Mouse (Mus musculus) midbrain, embryonic 11.5 days (tissue): Measurements from ENCODE around the gene Gm11559. TPM values are rescaled to one million over a fixed set of nuclear protein-coding genes. Genes with fewer than 3 reads are reported as not detected.
"Not testable (repeated sequence)": the region's sequence is repeated elsewhere in the genome, so short reads cannot be mapped to it uniquely, and the experiment has no call there.

Experiments used
- ATAC-seq: fragments of 200-750 bp; cut with Nextera tagmentation; 2 replicates; pipeline ENCODE4 v1.8.0; 2017; ENCODE audit warnings: moderate TSS enrichment, moderate library complexity; ENCODE audit not compliant: low FRiP score
- DNase-seq: peaks from one replicate; pipeline ENCODE4 v3.0.0; 2015; ENCODE audit warnings: low spot score; ENCODE audit errors: missing footprints
- H3K27ac ChIP-seq: fragments of 300-500 bp; sonication (generic); 2 replicates; pipeline ENCODE4 v1.5.1; 2014; ENCODE audit warnings: low read depth, low read length
- H3K27me3 ChIP-seq: fragments of 300-500 bp; sonication (generic); 2 replicates; pipeline ENCODE4 v1.6.1; 2014; ENCODE audit warnings: mild to moderate bottlenecking, low read length, moderate library complexity, mixed read lengths; ENCODE audit not compliant: control insufficient read depth, insufficient read depth
- H3K36me3 ChIP-seq: fragments of 300-500 bp; sonication (generic); 2 replicates; pipeline ENCODE4 v1.6.1; 2014; ENCODE audit warnings: mild to moderate bottlenecking, low read length, moderate library complexity, mixed read lengths; ENCODE audit not compliant: control insufficient read depth, insufficient read depth
- H3K4me1 ChIP-seq: fragments of 300-500 bp; sonication (generic); 2 replicates; pipeline ENCODE4 v1.6.1; 2014; ENCODE audit warnings: low read length; ENCODE audit not compliant: control insufficient read depth, insufficient read depth
- H3K4me2 ChIP-seq: fragments of 300-500 bp; sonication (generic); 2 replicates; pipeline ENCODE4 v1.6.1; 2014; ENCODE audit warnings: mild to moderate bottlenecking, moderate library complexity
- H3K4me3 ChIP-seq: fragments of 300-500 bp; sonication (generic); 2 replicates; pipeline ENCODE4 v1.5.1; 2014; ENCODE audit warnings: low read depth, low read length
- H3K9ac ChIP-seq: fragments of 300-500 bp; sonication (generic); 2 replicates; pipeline ENCODE4 v1.6.1; 2014; ENCODE audit warnings: low read length
- H3K9me3 ChIP-seq: fragments of 300-500 bp; sonication (generic); 2 replicates; pipeline ENCODE4 v1.6.1; 2016; ENCODE audit warnings: low read length; ENCODE audit not compliant: control insufficient read depth
- WGBS: fragments of 180-500 bp; shearing (Covaris S2); extraction: QIAGEN DNeasy Blood & Tissue Kit; methylation state at CpG from one replicate; pipeline ENCODE4 v1.1.7; 2014; 5-methylcytosine and 5-hydroxymethylcytosine counted together
- polyA plus RNA-seq: library from polyadenylated mRNA; unstranded; fragments of >200 nt; fragmentation: Nextera tagmentation; extraction: Ambion mirVana; gene quantifications from 2 replicates; pipeline ENCODE4 v1.2.1, GENCODE M21; 2014

Gm11559 gene
- polyA plus RNA-seq: not detected in 2 replicates

GRCm38 (mm10) chr11:99864176-99864575 is at the start of gene Gm11559:
Gene Gm11559, plus strand, starts transcription at chr11:99864476.
- not testable (repeated sequence) for H3K9ac ChIP-seq, H3K4me1 ChIP-seq, H3K4me2 ChIP-seq, ATAC-seq, H3K9me3 ChIP-seq, H3K27me3 ChIP-seq, DNase-seq, H3K36me3 ChIP-seq, H3K4me3 ChIP-seq, H3K27ac ChIP-seq
- 73% methylated on average over 1 of the region's 1 CpGs for WGBS

- H3K27me3 ChIP-seq, H3K4me1 ChIP-seq, DNase-seq, H3K9ac ChIP-seq, H3K27ac ChIP-seq, H3K36me3 ChIP-seq, H3K4me2 ChIP-seq, H3K4me3 ChIP-seq, H3K9me3 ChIP-seq, ATAC-seq: not testable (repeated sequence)
- 87% methylated on average over 2 of the region's 2 CpGs for WGBS
These were observed 48.7 kb upstream of the Gm11559 start, which contains the start of gene Gm11564 for GRCm38 (mm10) chr11:99815566-99815965. Gene Gm11564, minus strand, starts transcription at chr11:99815666.

- H3K9me3 ChIP-seq: no peaks in the 10 kb centered on the region
These were observed 26.3 kb upstream of the Gm11559 start, which contains the start of gene 2300003K06Rik for GRCm38 (mm10) chr11:99837966-99838365. Gene 2300003K06Rik, minus strand, starts transcription at chr11:99838066.

GRCm38 (mm10) chr11:99842185-99842584 is 22.1 kb upstream of the Gm11559 start:
- no peaks in the 10 kb centered on the region for H3K9me3 ChIP-seq
- H3K27me3 ChIP-seq: no peaks in the 10 kb centered on the region
- no peak overlapping the region for H3K4me2 ChIP-seq
- no peaks in the 10 kb centered on the region for H3K36me3 ChIP-seq
- H3K4me1 ChIP-seq: no peaks in the 10 kb centered on the region
- 77% methylated on average over 1 of the region's 1 CpGs for WGBS
- H3K27ac ChIP-seq: no peak overlapping the region
- ATAC-seq (no peak), DNase-seq (no peak)
- H3K9ac ChIP-seq: no peak overlapping the region
- H3K4me3 ChIP-seq: no peak overlapping the region

More at GRCm38 (mm10) chr11:99837966-99838365, 26.3 kb upstream of the Gm11559 start, which contains the start of gene 2300003K06Rik:
- Histone ChIP-seq H3K4me1 (no peaks in the 10 kb centered on the region), H3K4me3 (no peak within 1 kb of the TSS), H3K9ac (no peak within 1 kb of the TSS), H3K4me2 (no peak within 1 kb of the TSS), H3K27ac (no peak within 1 kb of the TSS), H3K27me3 (no peaks in the 10 kb centered on the region), H3K36me3 (no peaks in the 10 kb centered on the region)
- ATAC-seq: no peak
- 78% methylated on average over 1 of the region's 1 CpGs for WGBS
- DNase-seq: no peak

- ATAC-seq: no peak
- 98% methylated on average over 2 of the region's 2 CpGs for WGBS
- H3K4me1 ChIP-seq: no peaks in the 10 kb centered on the region
- H3K27me3 ChIP-seq: no peaks in the 10 kb centered on the region
- H3K4me3 ChIP-seq: no peak overlapping the region
- H3K9me3 ChIP-seq: no peaks in the 10 kb centered on the region
- no peak for DNase-seq
- no peak overlapping the region for H3K4me2 ChIP-seq
- no peaks in the 10 kb centered on the region for H3K36me3 ChIP-seq
- H3K9ac ChIP-seq: no peak overlapping the region
- no peak overlapping the region for H3K27ac ChIP-seq
These were observed 17.5 kb upstream of the Gm11559 start for GRCm38 (mm10) chr11:99846746-99847145.

DNA sequence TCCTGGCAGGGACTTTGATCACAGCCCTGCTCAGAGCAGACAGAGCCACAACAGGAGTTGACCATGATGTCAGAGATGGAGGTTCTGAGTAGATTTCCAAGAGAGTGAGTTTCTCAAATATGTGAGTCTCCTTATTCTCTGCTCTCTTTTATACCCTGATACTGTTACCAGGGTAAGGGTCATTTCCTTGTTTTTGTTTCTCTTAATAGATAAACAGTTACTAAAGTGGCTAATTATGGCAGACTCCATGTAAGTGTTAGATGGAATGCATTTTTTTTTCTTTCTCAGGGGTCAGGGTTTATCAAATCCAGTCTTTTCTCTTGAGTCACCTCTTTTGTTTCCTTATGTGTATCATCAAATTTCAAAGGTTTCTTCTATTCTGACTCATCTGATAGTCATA is 12.8 kb upstream of the Gm11559 start, which contains the start of gene Krtap4-16:
TSS of gene Krtap4-16 (minus strand) at position 101 of the 400 bp plus-strand sequence.
- ATAC-seq (no peak), DNase-seq (no peak)
- Histone ChIP-seq H3K9me3 (no peaks in the 10 kb centered on the region), H3K4me1 (no peaks in the 10 kb centered on the region), H3K36me3 (no peaks in the 10 kb centered on the region), H3K27me3 (no peaks in the 10 kb centered on the region), H3K9ac (no peak within 1 kb of the TSS), H3K27ac (no peak within 1 kb of the TSS), H3K4me3 (no peak within 1 kb of the TSS), H3K4me2 (no peak within 1 kb of the TSS)

DNA sequence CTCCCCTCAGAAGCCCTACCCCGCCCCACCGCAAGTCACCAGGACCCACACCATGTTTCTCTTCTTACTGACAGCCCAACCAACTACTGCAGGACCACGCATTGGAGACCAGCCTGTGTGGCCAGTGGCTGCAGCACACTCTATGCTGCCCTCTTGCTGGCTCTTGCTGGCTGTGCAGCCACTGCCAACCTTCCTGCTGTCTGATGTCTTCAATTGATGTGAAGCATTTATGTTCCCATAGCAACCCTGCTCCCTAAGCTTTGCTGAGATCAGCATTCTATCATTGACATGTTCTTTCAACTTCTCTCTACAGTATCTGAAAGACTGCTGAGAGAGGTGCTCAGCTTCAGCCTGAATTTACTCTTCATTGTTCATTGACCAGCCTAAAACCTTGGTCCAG is 10.2 kb upstream of the Gm11559 start:
- Histone ChIP-seq H3K36me3 (no peaks in the 10 kb centered on the region), H3K27ac (no peak overlapping the region), H3K9me3 (no peaks in the 10 kb centered on the region), H3K4me3 (no peak overlapping the region), H3K9ac (no peak overlapping the region), H3K27me3 (no peaks in the 10 kb centered on the region), H3K4me2 (no peak overlapping the region), H3K4me1 (no peaks in the 10 kb centered on the region)
- ATAC-seq (no peak), DNase-seq (peak; percentile 83)
- 52% methylated on average over 3 of the region's 3 CpGs for WGBS

DNA sequence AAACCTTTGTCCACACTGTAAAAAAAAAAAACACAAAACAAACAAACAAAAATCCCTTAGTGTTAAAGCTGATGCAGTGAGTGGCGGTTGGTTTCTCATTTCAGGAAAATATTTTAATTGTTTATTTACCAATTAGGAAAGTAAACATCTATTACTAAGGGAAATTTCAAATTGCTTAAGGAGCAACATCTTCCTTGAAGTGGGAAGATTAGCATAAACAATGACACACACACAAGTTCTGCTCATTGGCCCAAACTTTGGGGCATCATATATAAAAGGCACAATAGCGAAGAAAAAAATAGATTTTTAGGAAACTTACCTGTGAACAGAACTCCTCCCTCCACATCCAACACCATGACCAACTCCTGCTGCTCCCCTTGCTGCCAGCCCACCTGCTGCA is 6.7 kb upstream of the Gm11559 start, which contains the start of gene Gm11568:
TSS of gene Gm11568 (plus strand) at position 301 of the 400 bp plus-strand sequence.
- no peak for ATAC-seq
- Histone ChIP-seq H3K27me3 (no peaks in the 10 kb centered on the region), H3K4me1 (no peaks in the 10 kb centered on the region), H3K27ac (no peak within 1 kb of the TSS), H3K9ac (no peak within 1 kb of the TSS), H3K4me2 (no peak within 1 kb of the TSS), H3K9me3 (no peaks in the 10 kb centered on the region), H3K4me3 (no peak within 1 kb of the TSS), H3K36me3 (no peaks in the 10 kb centered on the region)
- DNase-seq: no peak
- WGBS: 92% methylated on average over 2 of the region's 2 CpGs

- no peak overlapping the region for H3K4me3 ChIP-seq
- H3K9ac ChIP-seq: no peak overlapping the region
- H3K27ac ChIP-seq: no peak overlapping the region
- no peaks in the 10 kb centered on the region for H3K27me3 ChIP-seq
- ATAC-seq (no peak), DNase-seq (no peak)
- no peaks in the 10 kb centered on the region for H3K4me1 ChIP-seq
- H3K4me2 ChIP-seq: no peak overlapping the region
- 85% methylated on average over 2 of the region's 2 CpGs for WGBS
- H3K36me3 ChIP-seq: no peaks in the 10 kb centered on the region
- no peaks in the 10 kb centered on the region for H3K9me3 ChIP-seq
These were observed 5.5 kb upstream of the Gm11559 start for GRCm38 (mm10) chr11:99858761-99859160.
